29 mouse cellular contexts compared by ENCODE assay signal in genomic region chr3:136045381-136045780, GRCm38 (mm10).
DNase-seq lines count a peak whose midpoint lies in the region; ATAC-seq and TF ChIP-seq lines count a peak whose summit lies in the region.
"Had no signal": no experiment of that assay in that cellular context is flagged by ENCODE, and none has a peak within 500 bp of the region (broad histone marks: within the 10 kb centered on the region; RNA-seq: fewer than 3 reads in every experiment).

No protein-coding gene starts in this region.

- TF ChIP-seq CTCF in kidney, postnatal 0 days (IDR thresholded peaks at IDR 0.05; ENCODE audit: low read depth), result no peak
- TF ChIP-seq CTCF in lung, embryonic 14.5 days (IDR thresholded peaks at IDR 0.05; ENCODE audit: low read depth), result no peak
- no peak for TF ChIP-seq CTCF in lung, adult 2 months (IDR thresholded peaks at IDR 0.05; ENCODE audit: insufficient read depth, low read length)

- no peak for TF ChIP-seq POLR2A in lung, adult 2 months (IDR thresholded peaks at IDR 0.05; ENCODE audit: borderline replicate concordance, extremely low read depth, low read depth, low read length)

- no peak overlapping the region for H3K9ac ChIP-seq in kidney, postnatal 0 days (ENCODE audit: low read depth, low read length)
- H3K9ac ChIP-seq in lung, embryonic 14.5 days, result no peak overlapping the region
- H3K9ac ChIP-seq in intestine, embryonic 16.5 days (ENCODE audit: low read depth, low read length), result no peak overlapping the region
- H3K9ac ChIP-seq: embryonic facial prominence, embryonic 13.5 days; forebrain, embryonic 12.5 days; forebrain, embryonic 15.5 days; heart, embryonic 12.5 days; heart, embryonic 15.5 days; hindbrain, embryonic 13.5 days had no signal

- 87% methylated on average over 2 of the region's 2 CpGs for WGBS in kidney, postnatal 0 days
- 78% methylated on average over 2 of the region's 2 CpGs for WGBS in lung, embryonic 14.5 days
- whole genome bisulfite sequencing in lung, adult 2 months, result 77% methylated on average over 2 of the region's 2 CpGs
- 70% methylated on average over 2 of the region's 2 CpGs for WGBS in intestine, embryonic 16.5 days

- H3K9me3 ChIP-seq in kidney, postnatal 0 days (replicated peaks; ENCODE audit: low read length), result no peaks in the 10 kb centered on the region
- H3K9me3 ChIP-seq in lung, embryonic 14.5 days (ENCODE audit: low read depth, low read length), result no peaks in the 10 kb centered on the region; the same call in 1 of the 2 replicates
- H3K9me3 ChIP-seq in intestine, embryonic 16.5 days (ENCODE audit: control insufficient read depth, low read length), result no peaks in the 10 kb centered on the region
- H3K9me3 ChIP-seq: forebrain, embryonic 12.5 days; forebrain, embryonic 15.5 days; heart, embryonic 15.5 days had no signal

- no peak overlapping the region for H3K27ac ChIP-seq in kidney, postnatal 0 days
- no peak overlapping the region for H3K27ac ChIP-seq in lung, embryonic 14.5 days (ENCODE audit: low read depth)
- H3K27ac ChIP-seq in intestine, embryonic 16.5 days (ENCODE audit: low read length), result no peak overlapping the region
- H3K27ac ChIP-seq: embryonic facial prominence, embryonic 10.5 days; embryonic facial prominence, embryonic 13.5 days; forebrain, embryonic 12.5 days; forebrain, embryonic 15.5 days; gastrocnemius, adult 2 months; heart, embryonic 15.5 days; hindbrain, embryonic 10.5 days; hindbrain, embryonic 13.5 days had no signal

- no peak for ATAC-seq in kidney, postnatal 0 days (replicated peaks; ENCODE audit: low FRiP score, low read depth)
- peak; percentile 21; the same call in 1 of the 2 replicates for ATAC-seq in lung, embryonic 14.5 days (ENCODE audit: insufficient read depth)
- ATAC-seq in intestine, embryonic 16.5 days, result peak; percentile 50; the same call in 1 of the 2 replicates
- ATAC-seq: CD4-positive, CD25-positive, alpha-beta regulatory T cell, adult 4 months; forebrain, embryonic 15.5 days; hindbrain, embryonic 16.5 days had no signal

- no peak overlapping the region for H3K4me3 ChIP-seq in kidney, postnatal 0 days (replicated peaks; ENCODE audit: low read depth, low read length)
- H3K4me3 ChIP-seq in lung, embryonic 14.5 days (ENCODE audit: low read depth, low read length), result no peak overlapping the region
- no peak overlapping the region for H3K4me3 ChIP-seq in lung, adult 2 months (replicated peaks; ENCODE audit: extremely low read depth, low read depth, low read length)
- no peak overlapping the region for H3K4me3 ChIP-seq in intestine, embryonic 16.5 days (ENCODE audit: low read length)
- H3K4me3 ChIP-seq: embryonic facial prominence, embryonic 10.5 days; embryonic facial prominence, embryonic 13.5 days; erythroblast, embryonic 14.5 days; forebrain, embryonic 12.5 days; forebrain, embryonic 15.5 days; gastrocnemius, adult 2 months; heart, embryonic 12.5 days; heart, embryonic 15.5 days; hindbrain, embryonic 10.5 days; hindbrain, embryonic 13.5 days had no signal

- peak; percentile 25 for DNase-seq in kidney, postnatal 0 days (ENCODE audit: low spot score)
- no peak for DNase-seq in kidney, adult 11 months
- DNase-seq in lung, embryonic 14.5 days, result peak; percentile 15
- no peak for DNase-seq in lung, adult 2 months
- no peak for DNase-seq in urinary bladder, postnatal 4 days (ENCODE audit: low spot score in 2 of 2)
- DNase-seq: adrenal gland, adult 2 months; adrenal gland, postnatal 14 days; cerebellum, adult 11-12 months; cerebellum, adult 8-10 months; cerebellum, postnatal 10 days; cerebellum, postnatal 36 days; embryo, embryonic 11 days; gastrocnemius, adult 2 months; gastrocnemius, postnatal 25 days; heart, adult 18-20 months; heart, postnatal 10 days; heart, postnatal 36 days had no signal

- no peaks in the 10 kb centered on the region for H3K36me3 ChIP-seq in kidney, postnatal 0 days (ENCODE audit: insufficient read depth, low read length)
- H3K36me3 ChIP-seq in lung, embryonic 14.5 days (ENCODE audit: insufficient read depth), result no peaks in the 10 kb centered on the region
- no peaks in the 10 kb centered on the region for H3K36me3 ChIP-seq in intestine, embryonic 16.5 days (ENCODE audit: control insufficient read depth, insufficient read depth, low read length)
- H3K36me3 ChIP-seq: embryonic facial prominence, embryonic 10.5 days; embryonic facial prominence, embryonic 13.5 days; forebrain, embryonic 12.5 days; forebrain, embryonic 15.5 days; heart, embryonic 12.5 days; heart, embryonic 15.5 days; hindbrain, embryonic 10.5 days; hindbrain, embryonic 13.5 days had no signal

- no peaks in the 10 kb centered on the region for H3K4me1 ChIP-seq in kidney, postnatal 0 days (replicated peaks; ENCODE audit: insufficient read depth, low read length)
- no peaks in the 10 kb centered on the region for H3K4me1 ChIP-seq in lung, embryonic 14.5 days (ENCODE audit: insufficient read depth)
- H3K4me1 ChIP-seq in lung, adult 2 months (ENCODE audit: control insufficient read depth, insufficient read depth, low read length), result no peaks in the 10 kb centered on the region
- H3K4me1 ChIP-seq in intestine, embryonic 16.5 days (ENCODE audit: control insufficient read depth, insufficient read depth, low read length), result no peaks in the 10 kb centered on the region
- H3K4me1 ChIP-seq: embryonic facial prominence, embryonic 10.5 days; embryonic facial prominence, embryonic 13.5 days; forebrain, embryonic 12.5 days; forebrain, embryonic 15.5 days; heart, embryonic 12.5 days; heart, embryonic 15.5 days; hindbrain, embryonic 10.5 days; hindbrain, embryonic 13.5 days had no signal

- no peak overlapping the region for H3K4me2 ChIP-seq in kidney, postnatal 0 days (ENCODE audit: low read length)
- H3K4me2 ChIP-seq in lung, embryonic 14.5 days, result no peak overlapping the region
- H3K4me2 ChIP-seq in intestine, embryonic 16.5 days (ENCODE audit: low read depth, low read length), result no peak overlapping the region
- H3K4me2 ChIP-seq: embryonic facial prominence, embryonic 13.5 days; forebrain, embryonic 12.5 days; forebrain, embryonic 15.5 days; heart, embryonic 12.5 days; heart, embryonic 15.5 days; hindbrain, embryonic 13.5 days had no signal

- H3K27me3 ChIP-seq in kidney, postnatal 0 days (ENCODE audit: insufficient read depth, low read length), result no peaks in the 10 kb centered on the region
- no peaks in the 10 kb centered on the region for H3K27me3 ChIP-seq in lung, embryonic 14.5 days (ENCODE audit: insufficient read depth, low read length)
- H3K27me3 ChIP-seq in intestine, embryonic 16.5 days (replicated peaks; ENCODE audit: control insufficient read depth, insufficient read depth, low read length), result no peaks in the 10 kb centered on the region
- H3K27me3 ChIP-seq: embryonic facial prominence, embryonic 13.5 days; forebrain, embryonic 12.5 days; forebrain, embryonic 15.5 days; heart, embryonic 12.5 days; heart, embryonic 15.5 days; hindbrain, embryonic 13.5 days had no signal

Comparison
In these comparisons a context has a peak if more than half of its experiments do, and no peak if none do; other contexts are left out.
1. DNase-seq: peak in kidney, postnatal 0 days (single experiment) and lung, embryonic 14.5 days (single experiment); none in kidney, adult 11 months (single experiment), lung, adult 2 months (single experiment) and urinary bladder, postnatal 4 days (0 of 2).